Mouse (Mus musculus): ENCODE measurements around the gene Gabrp.

DNA sequence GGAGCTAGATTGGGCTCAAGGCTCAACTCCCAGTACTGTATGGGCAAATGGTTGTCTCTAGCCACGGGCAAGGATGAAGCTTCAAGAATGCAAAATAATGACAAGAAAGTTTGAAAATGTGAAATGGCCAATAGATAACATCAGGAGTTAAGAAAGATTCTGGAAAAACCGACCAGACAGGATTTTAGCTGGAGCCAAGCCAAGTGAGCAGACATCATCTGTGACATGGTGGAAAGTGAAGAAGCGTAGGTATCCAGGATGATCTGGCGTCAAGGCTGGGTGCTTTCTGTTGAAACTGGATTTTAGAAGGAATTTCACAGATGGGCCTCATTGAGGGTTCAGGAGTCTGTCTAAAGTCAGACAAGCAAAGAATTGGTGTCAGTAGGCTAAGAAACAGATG lies 20.2 kb upstream of the Gabrp start, which contains the start of gene D130052B06Rik:
- TF ChIP-seq FLI1 (IDR thresholded peaks at IDR 0.05; ENCODE audit: low read length) (no peak), GATA1 (IDR thresholded peaks at IDR 0.05; ENCODE audit: borderline replicate concordance, low read length) (no peak)
